Mouse (Mus musculus): ENCODE measurements around the gene Lpin1. TPM values are rescaled to one million over a fixed set of nuclear protein-coding genes. Genes with fewer than 3 reads are reported as not detected.

Gene Lpin1
- polyA plus RNA-seq (2015; fragmentation: Nextera tagmentation; extraction: Ambion mirVana) = 18.3 and 19.9 TPM in 2 replicates

GRCm38 (mm10) chr12:16610936-16611335 is at the start of gene Lpin1:
Gene Lpin1 (minus strand): TSS chr12:16610966.
- H3K36me3 ChIP-seq = no peaks in the 10 kb centered on the region
- ATAC-seq (ENCODE audit: low FRiP score) = no peak
- no peak within 1 kb of the TSS for H3K4me2 ChIP-seq
- no peaks in the 10 kb centered on the region for H3K9me3 ChIP-seq
- no peaks in the 10 kb centered on the region for H3K4me1 ChIP-seq (replicated peaks)
- H3K9ac ChIP-seq = no peak within 1 kb of the TSS
- no peak within 1 kb of the TSS for H3K4me3 ChIP-seq
- no peaks in the 10 kb centered on the region for H3K27me3 ChIP-seq
- no peak within 1 kb of the TSS for H3K27ac ChIP-seq
- WGBS = 92% methylated on average over 2 of the region's 2 CpGs

- Histone ChIP-seq H3K4me3 (no peak overlapping the region), H3K4me2 (no peak overlapping the region), H3K27me3 (peaks cover 42% of the 10 kb centered on the region), H3K27ac (no peak overlapping the region), H3K9ac (no peak overlapping the region), H3K4me1 (replicated peaks) (peaks cover 14% of the 10 kb centered on the region), H3K36me3 (no peaks in the 10 kb centered on the region), H3K9me3 (no peaks in the 10 kb centered on the region)
- no peak for ATAC-seq (ENCODE audit: low FRiP score)
- WGBS = 83% methylated on average over 5 of the region's 5 CpGs
Measured at GRCm38 (mm10) chr12:16656906-16657875, 46.4 kb upstream of the Lpin1 start.

- 84% methylated on average over 4 of the region's 4 CpGs for WGBS
- Histone ChIP-seq H3K4me2 (no peak overlapping the region), H3K27me3 (peaks cover 50% of the 10 kb centered on the region), H3K9ac (no peak overlapping the region), H3K4me3 (no peak overlapping the region), H3K4me1 (replicated peaks) (peaks cover 14% of the 10 kb centered on the region), H3K9me3 (no peaks in the 10 kb centered on the region), H3K27ac (no peak overlapping the region), H3K36me3 (no peaks in the 10 kb centered on the region)
- no peak for ATAC-seq (ENCODE audit: low FRiP score)
Measured at GRCm38 (mm10) chr12:16655604-16656003, 44.8 kb upstream of the Lpin1 start.

- 7% methylated on average over 57 of the region's 58 CpGs for WGBS
- peaks cover 14% of the 10 kb centered on the region for H3K4me1 ChIP-seq (replicated peaks)
- H3K4me3 ChIP-seq = peak within 1 kb of the TSS; percentile 41
- H3K4me2 ChIP-seq = peak within 1 kb of the TSS; percentile 74
- H3K27ac ChIP-seq = no peak within 1 kb of the TSS
- H3K27me3 ChIP-seq = peaks cover 50% of the 10 kb centered on the region
- H3K9ac ChIP-seq = peak within 1 kb of the TSS; percentile 58
- H3K36me3 ChIP-seq = no peaks in the 10 kb centered on the region
- H3K9me3 ChIP-seq = no peaks in the 10 kb centered on the region
- peak; percentile 91 for ATAC-seq (ENCODE audit: low FRiP score)
Measured at GRCm38 (mm10) chr12:16653332-16654093, 42.7 kb upstream of the Lpin1 start, which contains the start of gene Ntsr2. Gene Ntsr2 (plus strand): TSS chr12:16653382.

GRCm38 (mm10) chr12:16649819-16650218 is 39.1 kb upstream of the Lpin1 start:
- no peak for ATAC-seq (ENCODE audit: low FRiP score)
- Histone ChIP-seq H3K4me1 (replicated peaks) (peaks cover 14% of the 10 kb centered on the region), H3K9me3 (no peaks in the 10 kb centered on the region), H3K27me3 (peaks cover 34% of the 10 kb centered on the region), H3K36me3 (no peaks in the 10 kb centered on the region), H3K4me2 (no peak overlapping the region), H3K4me3 (no peak overlapping the region), H3K9ac (no peak overlapping the region), H3K27ac (no peak overlapping the region)
- WGBS = 87% methylated on average over 6 of the region's 6 CpGs

- H3K27me3 ChIP-seq = peaks cover 19% of the 10 kb centered on the region
- ATAC-seq (ENCODE audit: low FRiP score) = no peak
- no peak overlapping the region for H3K4me3 ChIP-seq
- no peak overlapping the region for H3K27ac ChIP-seq
- no peak overlapping the region for H3K9ac ChIP-seq
- H3K9me3 ChIP-seq = no peaks in the 10 kb centered on the region
- peaks cover 19% of the 10 kb centered on the region for H3K4me1 ChIP-seq (replicated peaks)
- 91% methylated on average over 6 of the region's 6 CpGs for WGBS
- H3K36me3 ChIP-seq = no peaks in the 10 kb centered on the region
- no peak overlapping the region for H3K4me2 ChIP-seq
Measured at GRCm38 (mm10) chr12:16648273-16648672, 37.5 kb upstream of the Lpin1 start.

GRCm38 (mm10) chr12:16646780-16647409 is 36.1 kb upstream of the Lpin1 start:
- no peaks in the 10 kb centered on the region for H3K9me3 ChIP-seq
- ATAC-seq (ENCODE audit: low FRiP score) = no peak
- no peaks in the 10 kb centered on the region for H3K36me3 ChIP-seq
- no peak overlapping the region for H3K27ac ChIP-seq
- WGBS = 45% methylated on average over 9 of the region's 9 CpGs
- H3K27me3 ChIP-seq = peaks cover 6% of the 10 kb centered on the region
- peaks cover 18% of the 10 kb centered on the region for H3K4me1 ChIP-seq (replicated peaks)
- no peak overlapping the region for H3K4me2 ChIP-seq
- no peak overlapping the region for H3K4me3 ChIP-seq
- no peak overlapping the region for H3K9ac ChIP-seq

- no peak overlapping the region for H3K9ac ChIP-seq
- H3K36me3 ChIP-seq = no peaks in the 10 kb centered on the region
- H3K4me2 ChIP-seq = no peak overlapping the region
- no peak overlapping the region for H3K4me3 ChIP-seq
- H3K4me1 ChIP-seq (replicated peaks) = peaks cover 18% of the 10 kb centered on the region
- WGBS = 41% methylated on average over 8 of the region's 8 CpGs
- peak overlapping the region; percentile 72 for H3K27ac ChIP-seq
- H3K9me3 ChIP-seq = no peaks in the 10 kb centered on the region
- no peaks in the 10 kb centered on the region for H3K27me3 ChIP-seq
- ATAC-seq (ENCODE audit: low FRiP score) = no peak
Measured at GRCm38 (mm10) chr12:16644698-16645097, 33.9 kb upstream of the Lpin1 start.

GRCm38 (mm10) chr12:16643508-16644345 is 33.0 kb upstream of the Lpin1 start:
- Histone ChIP-seq H3K4me1 (replicated peaks) (peaks cover 18% of the 10 kb centered on the region), H3K27me3 (no peaks in the 10 kb centered on the region), H3K9ac (peak overlapping the region; percentile 20; the same call in 1 of the 2 replicates), H3K9me3 (no peaks in the 10 kb centered on the region), H3K4me3 (no peak overlapping the region), H3K36me3 (no peaks in the 10 kb centered on the region), H3K4me2 (no peak overlapping the region), H3K27ac (peak overlapping the region; percentile 72)
- peak; percentile 80 for ATAC-seq (ENCODE audit: low FRiP score)
- WGBS = 32% methylated on average over 12 of the region's 12 CpGs

GRCm38 (mm10) chr12:16642000-16642399 is 31.2 kb upstream of the Lpin1 start:
- WGBS = 72% methylated on average over 5 of the region's 5 CpGs
- no peak overlapping the region for H3K4me3 ChIP-seq
- H3K4me1 ChIP-seq (replicated peaks) = peaks cover 18% of the 10 kb centered on the region
- no peak overlapping the region for H3K27ac ChIP-seq
- H3K4me2 ChIP-seq = no peak overlapping the region
- no peak for ATAC-seq (ENCODE audit: low FRiP score)
- H3K27me3 ChIP-seq = no peaks in the 10 kb centered on the region
- no peak overlapping the region for H3K9ac ChIP-seq
- no peaks in the 10 kb centered on the region for H3K9me3 ChIP-seq
- H3K36me3 ChIP-seq = no peaks in the 10 kb centered on the region

- no peaks in the 10 kb centered on the region for H3K27me3 ChIP-seq
- ATAC-seq (ENCODE audit: low FRiP score) = no peak
- H3K36me3 ChIP-seq = no peaks in the 10 kb centered on the region
- no peak overlapping the region for H3K4me2 ChIP-seq
- H3K9ac ChIP-seq = no peak overlapping the region
- H3K27ac ChIP-seq = no peak overlapping the region
- no peaks in the 10 kb centered on the region for H3K9me3 ChIP-seq
- WGBS = 89% methylated on average over 6 of the region's 6 CpGs
- H3K4me3 ChIP-seq = no peak overlapping the region
- peaks cover 18% of the 10 kb centered on the region for H3K4me1 ChIP-seq (replicated peaks)
Measured at GRCm38 (mm10) chr12:16640075-16640474, 29.3 kb upstream of the Lpin1 start.

Measured in hindbrain, embryonic 13.5 days (tissue).